Mouse (Mus musculus) stomach, postnatal 0 days (tissue): Measurements from ENCODE around the gene Noct.

Source experiments
- CTCF ChIP-seq: IDR thresholded peaks from 2 replicates; pipeline ENCODE4 v1.5.1; 2016; ENCODE audit warnings: antibody characterized with exemption, low read depth, mild to moderate bottlenecking, moderate library complexity
- EP300 ChIP-seq: optimal IDR thresholded peaks from 2 replicates; pipeline ENCODE3; 2016; ENCODE audit warnings: antibody characterized with exemption

DNA sequence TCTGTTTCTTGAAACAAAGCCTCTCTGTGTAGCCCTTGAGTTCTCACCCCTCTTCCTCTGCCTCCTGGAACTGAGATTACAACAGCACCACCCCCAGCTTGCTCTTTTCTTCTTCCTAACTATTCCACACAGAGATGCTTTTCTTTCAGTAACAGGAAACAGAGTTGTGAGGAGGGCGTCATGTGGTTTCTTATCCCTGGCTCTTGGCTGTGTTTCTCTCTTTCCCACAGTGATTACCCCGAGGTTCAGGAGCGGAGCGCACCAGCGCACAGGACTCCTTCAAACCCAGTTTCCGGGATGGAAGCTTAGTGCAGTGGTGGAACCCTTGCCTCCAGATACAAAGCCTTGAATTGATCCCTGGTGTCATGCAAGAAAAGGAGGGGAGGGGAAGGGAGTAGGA is 25.1 kb upstream of the Noct start:
- no peak for TF ChIP-seq CTCF
- TF ChIP-seq EP300: no peak
